Mouse (Mus musculus) heart, adult 2 months (tissue): ENCODE measurements at regions not wholly inside any gene's neighbourhood (a gene's known extent, or its start where the extent isn't known, plus 50 kb on each side); places are given as distances from the start of the nearest gene placed in this dataset.

Experiments
- CTCF ChIP-seq: fragments of 200-600 bp; IDR thresholded peaks from 2 replicates; pipeline ENCODE4 v1.8.1; 2022; ENCODE audit warnings: antibody characterized with exemption, mild to moderate bottlenecking, moderate library complexity
- POLR2A ChIP-seq: fragments of 200-500 bp; IDR thresholded peaks from 2 replicates; pipeline ENCODE4 v1.6.1; 2011; ENCODE audit warnings: mild to moderate bottlenecking, low read depth, low read length, control low read depth; ENCODE audit not compliant: insufficient read depth

- TF ChIP-seq POLR2A (no peak), CTCF (no peak)
Observed at GRCm38 (mm10) chr3:17326292-17326691, 621.9 kb upstream of the Cypt12 start.
